In genomic region chr19:31963147-31963546, GRCm38 (mm10) we compare ENCODE assay signal across 22 mouse cellular contexts.
DNase-seq lines count a peak whose midpoint lies in the region; ATAC-seq and TF ChIP-seq lines count a peak whose summit lies in the region.
"Had no signal": no experiment of that assay in that cellular context is flagged by ENCODE, and none has a peak within 500 bp of the region (broad histone marks: within the 10 kb centered on the region; RNA-seq: fewer than 3 reads in every experiment).

No protein-coding gene starts in this region.

- no peaks in the 10 kb centered on the region for H3K79me3 ChIP-seq in C2C12 (ENCODE audit: low read depth)

- 71% methylated on average over 3 of the region's 3 CpGs for WGBS in midbrain, embryonic 11.5 days
- WGBS in heart, embryonic 11.5 days (ENCODE audit: insufficient replicate concordance), result 45% methylated on average over 3 of the region's 3 CpGs

- no peaks in the 10 kb centered on the region for H3K9me3 ChIP-seq in midbrain, embryonic 11.5 days (ENCODE audit: control insufficient read depth, low read length)
- H3K9me3 ChIP-seq in heart, embryonic 11.5 days (replicated peaks; ENCODE audit: control insufficient read depth, low read length), result no peaks in the 10 kb centered on the region
- H3K9me3 ChIP-seq: embryonic facial prominence, embryonic 15.5 days; forebrain, embryonic 10.5 days; heart, embryonic 13.5 days; hindbrain, embryonic 13.5 days; intestine, embryonic 15.5 days had no signal

- no peak for TF ChIP-seq CTCF in C2C12 (IDR thresholded peaks at IDR 0.05; ENCODE audit: control insufficient read depth, insufficient read depth, insufficient read length)

- DNase-seq in 3T3-L1 (ENCODE audit: low read depth, low spot score), result peak; percentile 12
- DNase-seq in heart, postnatal 25 days (ENCODE audit: low spot score), result no peak
- no peak for DNase-seq in midbrain, embryonic 11.5 days (ENCODE audit: low spot score, missing footprints)
- DNase-seq: adrenal gland, adult 8-10 months; adrenal gland, postnatal 36 days; B cell, adult 2 months; cerebellum, adult 2 months; cerebellum, postnatal 10 days; embryo, embryonic 11 days; gastrocnemius, postnatal 14 days; heart, postnatal 4 days had no signal

- H3K79me2 ChIP-seq in C2C12 (ENCODE audit: control insufficient read depth, insufficient read depth), result no peaks in the 10 kb centered on the region

- no peaks in the 10 kb centered on the region for H3K4me1 ChIP-seq in midbrain, embryonic 11.5 days (ENCODE audit: control insufficient read depth, insufficient read depth, low read length)
- H3K4me1 ChIP-seq in heart, embryonic 11.5 days (ENCODE audit: control insufficient read depth, insufficient read depth, low read length), result no peaks in the 10 kb centered on the region
- H3K4me1 ChIP-seq: embryonic facial prominence, embryonic 15.5 days; forebrain, embryonic 10.5 days; heart, embryonic 13.5 days; hindbrain, embryonic 13.5 days; intestine, embryonic 15.5 days had no signal

- no peaks in the 10 kb centered on the region for H3K36me3 ChIP-seq in C2C12 (ENCODE audit: control insufficient read depth, insufficient read depth)
- no peaks in the 10 kb centered on the region for H3K36me3 ChIP-seq in midbrain, embryonic 11.5 days (ENCODE audit: control insufficient read depth, insufficient read depth, low read length)
- no peaks in the 10 kb centered on the region for H3K36me3 ChIP-seq in heart, embryonic 11.5 days (ENCODE audit: control insufficient read depth, insufficient read depth, low read length)
- H3K36me3 ChIP-seq: embryonic facial prominence, embryonic 15.5 days; forebrain, embryonic 10.5 days; heart, embryonic 13.5 days; hindbrain, embryonic 13.5 days; intestine, embryonic 15.5 days had no signal

- ATAC-seq in granulocyte monocyte progenitor cell, adult 5-6 weeks (replicated peaks; ENCODE audit: poor library complexity, severe bottlenecking), result peak; percentile 96
- peak; percentile 85 for ATAC-seq in megakaryocyte progenitor cell, adult 5-6 weeks (replicated peaks; ENCODE audit: poor library complexity)
- ATAC-seq in midbrain, embryonic 11.5 days (ENCODE audit: low FRiP score), result no peak
- no peak for ATAC-seq in heart, embryonic 11.5 days (replicated peaks; ENCODE audit: insufficient number of reproducible peaks, low FRiP score, low TSS enrichment)
- ATAC-seq: forebrain, embryonic 14.5 days; intestine, embryonic 15.5 days had no signal

- intact Hi-C loops in heart, postnatal 25 days (cut with DNase I), result loop anchor here (10.0 kb wide), 1 partner anchor 198 kb away; the partner anchor contains the start of gene Prkg1

- no peaks in the 10 kb centered on the region for H3K27me3 ChIP-seq in C2C12 (ENCODE audit: control insufficient read depth, insufficient read depth, insufficient read length)
- H3K27me3 ChIP-seq in midbrain, embryonic 11.5 days (ENCODE audit: control insufficient read depth, insufficient read depth, low read length), result no peaks in the 10 kb centered on the region
- H3K27me3 ChIP-seq in heart, embryonic 11.5 days (ENCODE audit: control insufficient read depth, insufficient read depth, low read length), result no peaks in the 10 kb centered on the region
- H3K27me3 ChIP-seq: embryonic facial prominence, embryonic 15.5 days; heart, embryonic 13.5 days; hindbrain, embryonic 13.5 days; intestine, embryonic 15.5 days had no signal

- no peak overlapping the region for H3K9ac ChIP-seq in midbrain, embryonic 11.5 days (ENCODE audit: low read length)
- H3K9ac ChIP-seq in heart, embryonic 11.5 days (ENCODE audit: low read depth, low read length), result no peak overlapping the region
- H3K9ac ChIP-seq: embryonic facial prominence, embryonic 15.5 days; heart, embryonic 13.5 days; hindbrain, embryonic 13.5 days; intestine, embryonic 15.5 days had no signal

- H3K4me3 ChIP-seq in C2C12 (ENCODE audit: insufficient read depth, poor library complexity, severe bottlenecking), result no peak overlapping the region
- H3K4me3 ChIP-seq in midbrain, embryonic 11.5 days (ENCODE audit: low read depth, low read length), result no peak overlapping the region
- H3K4me3 ChIP-seq in heart, embryonic 11.5 days (ENCODE audit: low read depth, low read length), result no peak overlapping the region
- H3K4me3 ChIP-seq: embryonic facial prominence, embryonic 15.5 days; erythroblast, embryonic 14.5 days; forebrain, embryonic 10.5 days; heart, embryonic 13.5 days; hindbrain, embryonic 13.5 days; intestine, embryonic 15.5 days had no signal

- H3ac ChIP-seq in C2C12 (ENCODE audit: control insufficient read depth, insufficient read length, low read depth), result no peak overlapping the region

- H3K4me2 ChIP-seq in midbrain, embryonic 11.5 days, result no peak overlapping the region
- H3K4me2 ChIP-seq in heart, embryonic 11.5 days, result no peak overlapping the region
- H3K4me2 ChIP-seq: embryonic facial prominence, embryonic 15.5 days; heart, embryonic 13.5 days; hindbrain, embryonic 13.5 days; intestine, embryonic 15.5 days had no signal

- H3K27ac ChIP-seq in midbrain, embryonic 11.5 days (ENCODE audit: low read depth, low read length), result no peak overlapping the region
- H3K27ac ChIP-seq in heart, embryonic 11.5 days (ENCODE audit: low read depth, low read length), result no peak overlapping the region
- H3K27ac ChIP-seq: embryonic facial prominence, embryonic 15.5 days; forebrain, embryonic 10.5 days; heart, embryonic 13.5 days; hindbrain, embryonic 13.5 days; intestine, embryonic 15.5 days had no signal

TF ChIP-seq in C2C12, 6 proteins besides CTCF, POLR2A, EP300 and RAD21:
- TF ChIP-seq CEBPB (IDR thresholded peaks at IDR 0.05; ENCODE audit: low read depth) (peak; percentile 20), USF1 (IDR thresholded peaks at IDR 0.05; ENCODE audit: low read depth) (no peak)

Comparison
In these comparisons a context has a peak if more than half of its experiments do, and no peak if none do; other contexts are left out.
1. ATAC-seq: peak in granulocyte monocyte progenitor cell, adult 5-6 weeks (single experiment) and megakaryocyte progenitor cell, adult 5-6 weeks (single experiment); none in midbrain, embryonic 11.5 days (single experiment) and heart, embryonic 11.5 days (single experiment).